Mouse (Mus musculus) heart, adult 2 months (tissue): ENCODE results near the gene Shld1. TPM values are rescaled to one million over a fixed set of nuclear protein-coding genes. Genes with fewer than 3 reads are reported as not detected.

Experiments
- DNase-seq, 2 experiments: peaks; one replicate each; pipeline ENCODE4 v3.0.0; 2021
- H3K27ac ChIP-seq: fragments of 200-600 bp; 2 replicates; pipeline ENCODE4 v1.8.1; 2022
- H3K27me3 ChIP-seq: fragments of 200-500 bp; 2 replicates; pipeline ENCODE4 v1.6.1; 2012; ENCODE audit warnings: mild to moderate bottlenecking, low read length, inconsistent platforms, mixed read lengths; ENCODE audit not compliant: control insufficient read depth, insufficient read depth
- H3K36me3 ChIP-seq: fragments of 200-500 bp; 2 replicates; pipeline ENCODE4 v1.6.1; 2012; ENCODE audit warnings: low read length, inconsistent platforms; ENCODE audit not compliant: control insufficient read depth, insufficient read depth
- H3K4me1 ChIP-seq: fragments of 200-500 bp; 2 replicates; pipeline ENCODE4 v1.6.1; 2011; ENCODE audit warnings: low read length; ENCODE audit not compliant: control insufficient read depth, insufficient read depth
- H3K4me3 ChIP-seq: fragments of 200-600 bp; 2 replicates; pipeline ENCODE4 v1.8.1; 2022
- H3K79me2 ChIP-seq: fragments of 200-500 bp; replicated peaks from 2 replicates; pipeline ENCODE4 v1.6.1; 2012; ENCODE audit warnings: mild to moderate bottlenecking, inconsistent platforms, low read length, moderate library complexity, mixed read lengths; ENCODE audit not compliant: control insufficient read depth, insufficient read depth
- H3K9ac ChIP-seq: fragments of 200-500 bp; 2 replicates; pipeline ENCODE4 v1.6.1; 2012; ENCODE audit warnings: low read depth, mild to moderate bottlenecking, control low read depth, inconsistent platforms, low read length, mixed read lengths
- CTCF ChIP-seq: fragments of 200-600 bp; IDR thresholded peaks from 2 replicates; pipeline ENCODE4 v1.8.1; 2022; ENCODE audit warnings: antibody characterized with exemption, mild to moderate bottlenecking, moderate library complexity
- EP300 ChIP-seq: fragments of 200-500 bp; IDR thresholded peaks from 2 replicates; pipeline ENCODE4 v1.6.1; 2011; ENCODE audit warnings: low read depth, low read length, control low read depth; ENCODE audit not compliant: insufficient read depth
- POLR2A ChIP-seq: fragments of 200-500 bp; IDR thresholded peaks from 2 replicates; pipeline ENCODE4 v1.6.1; 2011; ENCODE audit warnings: mild to moderate bottlenecking, low read depth, low read length, control low read depth; ENCODE audit not compliant: insufficient read depth
- WGBS: fragments of 180-500 bp; shearing (Covaris S2); methylation state at CpG from one replicate; pipeline ENCODE4 v1.1.7; 2018; 5-methylcytosine and 5-hydroxymethylcytosine counted together
- intact Hi-C: fragments of 180-260 bp; cut with DNase I; formaldehyde crosslinking; loops from one replicate; pipeline ENCODE4 v1.15.1; 2025
- polyA plus RNA-seq: library from polyadenylated mRNA; depleted of rRNA; stranded (reverse); fragments of >200 nt; gene quantifications from 2 replicates; pipeline ENCODE4 v1.2.3, GENCODE M21; 2012
- total RNA-seq, 2 experiments: library from RNA; stranded (reverse); gene quantifications; 2 replicates each; pipeline ENCODE4 v1.2.3; 2021

The Shld1 gene
- total and polyA plus RNA-seq, 3 experiments: 34.8 to 57.6 (median 37.8) TPM

DNA sequence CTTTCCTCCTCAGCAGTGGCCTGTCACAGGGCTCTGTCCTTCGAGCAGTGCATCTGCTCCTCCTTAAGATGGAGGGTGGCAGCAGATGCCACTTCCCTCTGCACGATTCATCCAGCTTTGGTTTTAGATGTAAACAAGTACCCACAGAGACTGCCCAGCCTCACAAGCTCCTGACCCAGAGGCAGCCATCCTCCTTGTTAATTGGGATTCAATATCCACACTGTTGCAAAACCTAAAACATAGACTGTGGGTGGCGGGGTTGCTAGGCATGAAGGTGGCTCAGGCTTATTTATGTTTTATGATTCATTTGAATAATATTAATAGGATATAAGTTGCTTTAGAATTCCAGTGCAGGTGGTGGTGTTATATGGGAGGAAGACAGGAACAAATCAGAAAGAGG lies 59.4 kb downstream of the Shld1 start:
- no peaks in the 10 kb centered on the region for H3K4me1 ChIP-seq
- H3K36me3 ChIP-seq: no peaks in the 10 kb centered on the region
- TF ChIP-seq EP300 (no peak), CTCF (no peak), POLR2A (no peak)
- no peaks in the 10 kb centered on the region for H3K27me3 ChIP-seq
- no peaks in the 10 kb centered on the region for H3K79me2 ChIP-seq
- intact Hi-C loops: no loop called here
- H3K9ac ChIP-seq: no peak overlapping the region
- H3K27ac ChIP-seq: no peak overlapping the region
- WGBS: 87% methylated on average over 3 of the region's 3 CpGs
- no peak overlapping the region for H3K4me3 ChIP-seq
- DNase-seq: no peak

DNA sequence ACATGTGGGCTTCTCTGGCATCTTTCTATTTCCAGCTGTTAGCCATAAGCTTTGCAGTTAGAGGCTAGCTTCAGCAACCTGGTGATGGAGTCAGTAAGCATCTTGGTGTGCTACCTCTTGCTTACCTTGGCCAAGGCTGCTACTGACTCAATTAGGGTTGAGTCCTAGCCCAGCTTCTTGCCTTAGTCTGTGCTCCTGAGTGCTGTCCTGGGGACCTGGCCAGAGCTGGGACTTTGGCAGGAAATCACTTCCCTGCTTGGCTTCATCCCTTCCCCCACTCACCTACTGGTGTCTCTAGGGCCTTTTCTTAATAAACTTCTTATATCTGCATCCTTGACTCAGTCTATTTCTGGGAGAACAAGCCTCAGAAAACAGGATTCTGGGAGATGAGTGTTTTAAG lies 64.0 kb downstream of the Shld1 start:
- Histone ChIP-seq H3K4me3 (no peak overlapping the region), H3K9ac (no peak overlapping the region), H3K27me3 (no peaks in the 10 kb centered on the region), H3K4me1 (no peaks in the 10 kb centered on the region), H3K79me2 (no peaks in the 10 kb centered on the region), H3K27ac (no peak overlapping the region), H3K36me3 (no peaks in the 10 kb centered on the region)
- no peak for DNase-seq
- intact Hi-C loops: no loop called here
- TF ChIP-seq CTCF (no peak), POLR2A (no peak), EP300 (no peak)

DNA sequence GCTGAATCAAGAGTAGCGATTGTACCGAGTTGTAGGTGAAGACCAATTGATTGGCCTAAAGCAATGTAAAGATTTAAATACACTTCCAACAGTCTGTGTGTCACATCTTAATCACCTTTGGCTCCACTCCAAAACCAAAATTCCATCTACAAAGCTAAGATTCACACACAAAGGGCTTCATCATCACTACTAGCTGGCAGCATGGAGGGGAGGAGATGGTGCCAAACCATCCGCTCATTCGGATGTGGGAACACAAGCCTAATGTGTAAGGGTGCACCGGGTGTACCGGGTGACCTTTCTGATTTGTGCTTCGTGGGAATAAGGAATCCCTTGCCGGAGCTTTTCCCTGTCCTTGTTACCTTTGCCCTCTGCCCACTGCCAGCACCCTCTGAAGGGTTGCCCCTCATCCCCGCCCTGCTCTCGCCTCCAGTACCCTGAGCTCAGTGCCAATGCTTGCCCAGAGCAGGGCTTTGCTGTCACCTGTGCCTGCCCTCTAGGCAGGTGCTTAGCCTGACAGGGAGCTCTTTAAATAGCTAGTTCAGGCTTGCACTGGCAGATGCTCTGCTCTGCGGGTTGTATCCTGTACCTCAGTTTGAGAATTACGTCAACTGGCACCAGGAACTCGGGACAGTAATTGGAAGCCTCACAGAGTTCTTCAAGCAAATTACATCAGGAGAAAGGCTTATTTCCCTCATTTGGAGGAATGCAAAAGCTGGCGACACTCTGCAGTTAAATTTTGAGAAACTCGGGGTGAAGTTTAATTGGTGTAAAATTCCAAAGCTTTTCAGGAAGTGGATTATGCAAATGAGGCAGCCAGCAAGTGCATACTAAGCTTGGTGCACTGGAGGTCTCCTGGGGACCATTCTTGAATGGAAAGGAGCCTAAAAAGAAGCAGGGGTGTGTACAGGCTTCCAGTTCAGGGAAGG lies 64.7 kb downstream of the Shld1 start:
- no peaks in the 10 kb centered on the region for H3K27me3 ChIP-seq
- WGBS: 80% methylated on average over 15 of the region's 15 CpGs
- H3K27ac ChIP-seq: no peak overlapping the region
- no peaks in the 10 kb centered on the region for H3K79me2 ChIP-seq
- H3K4me3 ChIP-seq: no peak overlapping the region
- no peaks in the 10 kb centered on the region for H3K36me3 ChIP-seq
- intact Hi-C loops: no loop called here
- H3K9ac ChIP-seq: no peak overlapping the region
- TF ChIP-seq EP300 (no peak), POLR2A (no peak), CTCF (no peak)
- no peak for DNase-seq
- no peaks in the 10 kb centered on the region for H3K4me1 ChIP-seq

GRCm38 (mm10) chr2:132752398-132752797 lies 65.7 kb downstream of the Shld1 start:
- TF ChIP-seq EP300 (no peak), CTCF (no peak), POLR2A (no peak)
- no peaks in the 10 kb centered on the region for H3K4me1 ChIP-seq
- H3K4me3 ChIP-seq: no peak overlapping the region
- intact Hi-C loops: no loop called here
- H3K36me3 ChIP-seq: no peaks in the 10 kb centered on the region
- H3K79me2 ChIP-seq: no peaks in the 10 kb centered on the region
- no peak for DNase-seq
- no peaks in the 10 kb centered on the region for H3K27me3 ChIP-seq
- no peak overlapping the region for H3K9ac ChIP-seq
- WGBS: 73% methylated on average over 2 of the region's 2 CpGs
- no peak overlapping the region for H3K27ac ChIP-seq

- intact Hi-C loops: no loop called here
- no peak overlapping the region for H3K9ac ChIP-seq
- no peak for DNase-seq
- no peaks in the 10 kb centered on the region for H3K36me3 ChIP-seq
- no peaks in the 10 kb centered on the region for H3K27me3 ChIP-seq
- H3K27ac ChIP-seq: no peak overlapping the region
- no peaks in the 10 kb centered on the region for H3K79me2 ChIP-seq
- WGBS: 73% methylated on average over 3 of the region's 3 CpGs
- no peaks in the 10 kb centered on the region for H3K4me1 ChIP-seq
- H3K4me3 ChIP-seq: no peak overlapping the region
- TF ChIP-seq POLR2A (no peak), CTCF (no peak), EP300 (no peak)
Observed at GRCm38 (mm10) chr2:132753137-132753536, 66.4 kb downstream of the Shld1 start.

- H3K36me3 ChIP-seq: no peaks in the 10 kb centered on the region
- DNase-seq: no peak
- no peak for TF ChIP-seq POLR2A
- TF ChIP-seq EP300: no peak
- no peak for TF ChIP-seq CTCF
- H3K9ac ChIP-seq: no peak overlapping the region
- no peak overlapping the region for H3K4me3 ChIP-seq
- no peaks in the 10 kb centered on the region for H3K4me1 ChIP-seq
- intact Hi-C loops: no loop called here
- H3K79me2 ChIP-seq: no peaks in the 10 kb centered on the region
- no peak overlapping the region for H3K27ac ChIP-seq
- H3K27me3 ChIP-seq: no peaks in the 10 kb centered on the region
- 70% methylated on average over 5 of the region's 5 CpGs for WGBS
Observed at GRCm38 (mm10) chr2:132757911-132758310, 71.2 kb downstream of the Shld1 start.
